Mouse (Mus musculus) Patski (cell line): ENCODE results near the gene Dpp6. TPM values are rescaled to one million over a fixed set of nuclear protein-coding genes. Genes with fewer than 3 reads are reported as not detected.

Source experiments
- ATAC-seq: fragments of 100-300 bp; one replicate; pipeline ENCODE4 v1.8.0; 2021
- CTCF ChIA-PET: fragments of 350-600 bp; sonication (Branson Sonifier 250); formaldehyde crosslinking; loops from one replicate; lab custom pipeline; 2022; ENCODE audit warnings: inconsistent platforms; lab: Charles Lee
- POLR2A ChIA-PET: fragments of 350-600 bp; sonication (Branson Sonifier 250); formaldehyde crosslinking; loops from one replicate; lab custom pipeline; 2022; ENCODE audit warnings: antibody characterized with exemption, inconsistent platforms; lab: Charles Lee
- DNase-seq: peaks from one replicate; pipeline ENCODE4 v3.0.0-alpha.2; 2011; ENCODE audit warnings: low read depth, low spot score
- H3K27me3 ChIP-seq: fragments of 371-371 bp; one replicate; pipeline ENCODE4 v1.5.1; 2021
- CTCF ChIP-seq: fragments of 100-300 bp; IDR thresholded peaks from one replicate; pipeline ENCODE4 v1.5.1; 2021
- in situ Hi-C: fragments of 300-500 bp; cut with MboI; formaldehyde crosslinking; loops from 3 replicates; pipeline ENCODE4 v1.11.1; 2018; ENCODE audit warnings: low pct_unique_long_range_greater_than_20kb, mixed read lengths
- polyA plus RNA-seq: library from polyadenylated mRNA; unstranded; gene quantifications from one replicate; pipeline ENCODE4 v1.2.3, GENCODE M21; 2021

Gene Dpp6
- 0.56 TPM for polyA plus RNA-seq

DNA sequence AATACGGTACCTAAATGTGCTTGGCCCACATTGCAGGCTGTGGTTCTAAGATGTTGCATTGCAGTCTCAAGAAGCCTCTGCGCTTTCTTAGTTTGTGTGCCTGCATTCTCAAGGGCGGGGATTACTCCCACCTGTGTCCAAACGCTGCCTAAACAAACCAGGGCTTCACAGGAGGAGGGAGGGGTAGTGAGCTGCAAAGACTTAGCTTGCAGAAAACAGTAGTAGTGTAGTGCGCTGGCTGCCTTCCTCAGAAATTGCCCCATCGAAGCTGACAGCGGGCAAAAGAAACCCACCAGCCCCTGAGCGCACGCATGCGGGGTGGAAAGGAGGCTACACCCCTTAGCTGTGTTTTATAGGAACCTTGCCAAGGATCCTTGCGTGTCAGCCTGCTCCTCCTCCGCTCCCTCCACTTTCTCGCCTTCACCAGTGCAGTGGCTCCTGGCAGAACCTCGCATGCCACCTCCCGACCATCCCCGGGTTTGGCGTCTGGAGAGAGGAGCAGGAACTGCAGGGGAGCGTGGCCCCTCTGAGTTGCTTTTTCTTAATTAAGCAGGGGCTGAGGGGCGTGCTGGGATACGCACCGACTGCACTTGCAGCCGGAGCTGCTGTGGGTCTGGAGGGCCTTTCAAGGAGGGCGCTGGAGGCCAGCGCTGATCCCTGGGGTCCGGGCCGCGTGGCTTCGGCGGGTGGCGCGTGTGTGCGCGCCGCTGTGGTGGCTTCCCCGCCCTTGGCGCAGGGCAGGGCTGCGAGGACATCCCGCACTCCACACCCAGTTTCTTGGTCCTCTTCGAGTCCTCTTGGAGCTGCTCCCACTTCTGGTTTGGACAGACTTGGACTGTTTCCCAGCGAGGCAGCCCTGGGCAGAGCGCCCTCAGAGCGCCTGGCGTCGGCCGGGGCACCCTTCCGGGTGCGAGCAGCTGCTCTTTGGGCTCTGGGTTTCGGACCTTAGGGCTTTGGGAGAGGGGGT lies at the start of gene Dpp6:
Dpp6 (plus strand) TSS at position 229 of the 967 bp plus-strand sequence.
- POLR2A ChIA-PET: no interaction called here
- in situ Hi-C loops: no loop called here

DNA sequence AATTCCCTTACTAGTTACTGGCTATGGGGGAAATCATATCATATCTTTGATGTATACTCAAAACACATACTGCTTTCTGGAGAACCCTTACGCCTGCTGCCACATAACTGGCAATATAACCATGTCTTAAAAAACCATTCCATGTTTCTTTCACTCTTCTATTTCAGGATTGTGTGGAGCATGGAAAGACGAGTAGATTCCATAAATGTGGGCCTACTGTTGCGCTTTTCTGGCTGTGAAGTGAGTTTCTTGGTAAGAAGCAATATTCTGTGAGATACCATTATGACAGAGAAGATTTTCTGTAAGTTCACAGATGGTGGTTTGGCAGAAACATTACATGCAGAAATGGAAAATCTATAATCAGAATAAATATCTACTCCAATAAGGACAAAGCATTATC lies 33.0 kb upstream of the Dpp6 start:
- ChIA-PET CTCF (no interaction called here), POLR2A (no interaction called here)
- in situ Hi-C loops: no loop called here
- TF ChIP-seq CTCF: no peak
- no peaks in the 10 kb centered on the region for H3K27me3 ChIP-seq
- no peak for DNase-seq
- no peak for ATAC-seq

More for the DNA sequence above, at the start of gene Dpp6:
- CTCF ChIA-PET: no interaction called here
- no peaks in the 10 kb centered on the region for H3K27me3 ChIP-seq
- ATAC-seq (peak; percentile 35), DNase-seq (no peak)
- TF ChIP-seq CTCF: no peak

DNA sequence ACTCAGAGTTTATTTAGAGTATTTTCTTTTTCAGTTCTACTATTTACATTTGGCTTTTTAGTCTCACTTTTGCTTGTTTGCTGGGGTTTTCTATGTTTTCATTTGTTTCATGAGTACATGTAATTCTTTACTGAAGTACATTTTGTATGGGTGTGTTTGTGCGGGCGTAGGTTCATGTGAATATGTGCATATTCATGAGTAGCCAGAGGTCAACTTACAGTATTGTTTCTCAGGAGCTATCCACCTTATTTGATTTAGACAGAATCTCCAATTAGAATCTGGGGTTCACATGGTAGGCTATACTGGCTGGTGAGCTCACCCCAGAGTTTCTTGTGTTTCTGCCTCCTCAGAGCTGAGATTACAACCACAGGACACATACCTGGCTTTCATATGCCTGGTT lies 21.5 kb upstream of the Dpp6 start:
- TF ChIP-seq CTCF: no peak
- POLR2A ChIA-PET: no interaction called here
- DNase-seq (no peak), ATAC-seq (no peak)
- no peaks in the 10 kb centered on the region for H3K27me3 ChIP-seq
- in situ Hi-C loops: no loop called here
- CTCF ChIA-PET: no interaction called here

DNA sequence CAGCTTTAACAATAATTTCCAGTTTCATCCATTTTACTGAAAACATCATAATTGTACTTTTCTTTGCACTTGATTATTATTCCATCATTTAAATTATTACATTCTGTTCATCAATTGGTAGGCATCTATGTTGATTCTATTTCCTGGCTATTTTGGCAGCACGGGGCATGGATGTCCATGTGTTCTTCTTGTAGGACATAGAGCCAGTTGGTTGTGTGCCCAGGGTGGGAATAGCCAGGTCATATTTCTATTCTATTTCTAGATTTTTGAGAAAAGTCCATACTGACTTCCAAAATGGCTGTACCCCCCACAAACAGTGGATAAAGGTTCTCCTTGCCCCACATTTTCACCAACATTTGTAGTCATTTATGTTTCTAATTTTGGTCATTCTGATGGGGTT lies 19.0 kb downstream of the Dpp6 start:
- in situ Hi-C loops: no loop called here
- no peaks in the 10 kb centered on the region for H3K27me3 ChIP-seq
- no peak for ATAC-seq
- CTCF ChIA-PET: no interaction called here
- no peak for DNase-seq
- TF ChIP-seq CTCF: no peak
- POLR2A ChIA-PET: no interaction called here

DNA sequence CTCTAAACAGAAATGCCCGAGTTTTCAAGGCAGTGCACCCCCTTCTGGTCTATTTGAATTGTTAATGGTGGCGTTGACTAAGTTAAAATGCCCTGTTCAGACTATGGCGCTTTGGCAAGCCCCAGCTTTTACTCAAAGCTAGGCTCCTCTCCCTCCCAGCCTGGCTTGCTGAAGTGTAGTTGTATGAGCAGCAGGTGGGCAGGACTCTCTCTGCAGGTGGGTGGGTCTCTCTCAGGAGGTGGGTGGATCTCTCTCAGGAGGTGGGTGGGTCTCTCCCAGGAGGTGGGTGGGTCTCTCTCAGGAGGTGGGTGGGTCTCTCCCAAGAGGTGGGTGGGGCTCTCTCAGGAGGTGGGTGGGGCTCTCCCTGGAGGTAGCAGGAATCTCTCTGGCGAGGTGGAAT lies 24.1 kb downstream of the Dpp6 start:
- H3K27me3 ChIP-seq: no peaks in the 10 kb centered on the region
- ChIA-PET CTCF (no interaction called here), POLR2A (no interaction called here)
- TF ChIP-seq CTCF: no peak
- in situ Hi-C loops: no loop called here
- ATAC-seq (no peak), DNase-seq (no peak)

DNA sequence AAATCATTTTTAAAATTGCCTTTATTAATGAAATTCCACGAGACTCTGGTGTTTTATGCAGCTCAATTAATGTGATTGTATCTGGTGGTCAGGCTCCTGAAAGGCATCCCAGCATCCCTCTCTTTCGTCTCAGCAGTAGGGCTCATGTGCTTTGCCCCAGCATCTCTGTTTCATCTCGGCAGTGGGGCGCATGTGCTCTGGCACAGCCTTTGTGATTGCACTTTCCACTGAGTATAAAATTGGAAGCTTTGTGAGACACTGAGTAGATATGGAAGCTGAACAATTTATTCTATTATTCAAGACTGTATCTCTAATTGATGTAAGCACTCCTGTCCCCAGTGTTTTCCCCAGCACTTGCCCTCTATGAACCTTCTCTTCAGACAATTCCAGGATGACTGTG lies 37.7 kb downstream of the Dpp6 start:
- in situ Hi-C loops: no loop called here
- ChIA-PET CTCF (interaction anchor here (1.2 kb wide), 1 partner anchor 33 kb away, joined by 3 read pairs; no protein-coding TSS in a partner anchor), POLR2A (no interaction called here)
- H3K27me3 ChIP-seq: no peaks in the 10 kb centered on the region
- no peak for TF ChIP-seq CTCF
- ATAC-seq (no peak), DNase-seq (no peak)

DNA sequence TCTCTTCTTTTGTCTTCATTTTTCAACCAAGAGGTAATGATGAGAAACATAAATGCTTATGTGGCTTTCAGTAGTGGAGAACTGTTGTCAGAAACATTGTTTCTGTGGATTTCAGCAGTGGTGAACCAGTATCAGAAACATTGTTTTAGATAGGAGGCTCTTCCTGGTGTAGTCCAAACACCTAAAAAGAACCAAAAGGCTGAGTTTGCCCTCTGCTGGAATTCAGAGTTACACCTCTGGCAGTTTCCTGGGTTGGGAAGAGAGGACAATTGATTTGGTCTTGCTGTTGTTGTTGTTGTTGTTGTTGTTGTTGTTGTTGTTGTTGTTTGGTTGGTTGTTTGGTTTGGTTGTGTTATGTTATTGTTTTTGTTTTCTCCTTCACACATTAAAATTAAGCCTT lies 58.4 kb downstream of the Dpp6 start:
- TF ChIP-seq CTCF: peak; percentile 44
- ChIA-PET CTCF (interaction anchor here (1.0 to 2.0 kb wide), 2 partner anchors 594 to 678 kb away, joined by 3 to 4 read pairs; no protein-coding TSS in a partner anchor), POLR2A (no interaction called here)
- no peak for DNase-seq
- in situ Hi-C loops: no loop called here
- no peaks in the 10 kb centered on the region for H3K27me3 ChIP-seq
- ATAC-seq: no peak

DNA sequence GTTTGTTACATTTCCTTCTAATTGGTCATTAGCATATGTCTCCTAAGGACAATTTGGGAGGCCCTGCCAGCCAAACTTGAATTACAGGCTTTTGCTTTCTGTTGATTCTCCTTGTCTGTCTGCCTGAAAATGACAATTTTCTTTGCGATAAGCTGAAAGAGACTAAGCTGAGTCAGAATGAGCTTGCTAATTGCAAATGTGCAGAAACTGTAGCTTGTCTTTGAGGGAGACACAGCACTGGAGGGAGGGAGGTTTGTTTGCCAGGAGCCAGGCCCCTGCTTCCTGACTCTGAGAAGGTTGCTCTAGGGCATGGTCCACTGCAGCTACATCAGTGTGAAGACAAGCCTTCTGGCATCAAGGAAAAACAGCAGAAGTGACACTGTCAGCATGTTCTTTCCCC lies 70.5 kb downstream of the Dpp6 start:
- no peak for TF ChIP-seq CTCF
- ATAC-seq: no peak
- CTCF ChIA-PET: interaction anchor here (1.0 kb wide), 1 partner anchor 11 kb away, joined by 3 read pairs; no protein-coding TSS in a partner anchor
- H3K27me3 ChIP-seq: no peaks in the 10 kb centered on the region
- no peak for DNase-seq
- POLR2A ChIA-PET: no interaction called here
- in situ Hi-C loops: no loop called here

DNA sequence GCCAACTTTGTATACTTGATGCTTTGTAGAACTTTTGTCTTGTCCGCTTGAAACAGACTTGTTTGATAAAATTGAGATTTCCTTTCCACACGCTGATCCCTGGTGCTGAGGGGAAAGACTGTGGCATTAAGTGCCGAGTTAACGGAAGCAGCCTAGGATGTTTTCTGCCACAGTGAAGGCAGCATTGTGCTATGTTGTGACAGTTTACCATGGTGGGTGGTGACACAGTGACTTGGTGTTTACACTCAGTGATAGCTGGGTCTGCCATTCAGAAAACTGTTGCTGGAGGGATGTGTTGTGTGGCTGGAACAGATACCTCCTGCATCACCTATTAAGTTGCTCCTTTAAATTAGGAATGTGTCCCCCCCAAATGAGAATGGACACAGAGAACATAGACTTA lies 71.1 kb downstream of the Dpp6 start:
- H3K27me3 ChIP-seq: no peaks in the 10 kb centered on the region
- no peak for TF ChIP-seq CTCF
- DNase-seq (no peak), ATAC-seq (no peak)
- POLR2A ChIA-PET: no interaction called here
- in situ Hi-C loops: no loop called here
- CTCF ChIA-PET: interaction anchor here (1.0 kb wide), 1 partner anchor 11 kb away, joined by 3 read pairs; no protein-coding TSS in a partner anchor

DNA sequence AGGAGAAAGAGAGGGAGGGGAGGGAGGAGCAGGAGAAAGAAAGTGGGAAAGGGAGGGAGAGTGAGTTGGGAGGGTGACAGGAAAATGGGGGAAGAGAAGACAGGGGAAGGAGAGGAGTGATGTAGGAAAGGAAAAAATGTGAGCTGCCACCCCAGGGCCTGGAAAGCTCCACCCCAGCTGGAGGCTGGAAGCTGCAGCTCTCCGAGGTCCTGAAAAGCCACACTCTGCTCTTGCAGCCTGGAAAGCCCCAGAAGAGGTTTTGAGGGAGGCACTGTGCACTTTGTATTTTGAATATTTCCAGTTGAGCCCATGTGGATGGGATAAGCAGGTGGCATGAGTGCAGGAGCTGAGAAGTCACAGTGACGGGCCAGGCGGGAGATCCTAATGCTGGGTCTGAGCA lies 77.3 kb downstream of the Dpp6 start:
- ATAC-seq (no peak), DNase-seq (no peak)
- POLR2A ChIA-PET: no interaction called here
- no peak for TF ChIP-seq CTCF
- in situ Hi-C loops: no loop called here
- no peaks in the 10 kb centered on the region for H3K27me3 ChIP-seq
- CTCF ChIA-PET: no interaction called here

DNA sequence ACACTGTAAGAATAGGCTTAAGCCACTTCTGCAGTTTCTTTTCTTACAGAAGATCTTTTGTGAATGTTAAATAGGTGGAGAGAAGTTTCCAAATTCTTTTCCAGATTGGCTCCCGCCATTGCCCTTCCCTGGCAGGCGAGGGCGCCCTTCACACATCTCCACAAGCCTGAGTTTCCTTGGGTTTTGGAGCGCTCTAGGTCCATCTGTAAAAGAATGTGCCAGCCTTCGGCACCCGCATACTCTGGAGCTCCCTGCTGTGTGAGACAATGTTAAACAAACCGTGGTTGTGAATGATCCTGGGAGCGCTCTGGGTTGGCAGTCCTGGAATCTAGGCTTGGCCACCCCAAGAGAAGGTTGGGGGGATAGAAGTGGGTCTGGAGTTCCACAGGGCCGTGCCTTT lies 86.8 kb downstream of the Dpp6 start:
- no peaks in the 10 kb centered on the region for H3K27me3 ChIP-seq
- no peak for DNase-seq
- POLR2A ChIA-PET: no interaction called here
- CTCF ChIA-PET: no interaction called here
- TF ChIP-seq CTCF: no peak
- no peak for ATAC-seq
- in situ Hi-C loops: no loop called here
